Mouse (Mus musculus): ENCODE data around the gene Nmnat1.
"Not testable (repeated sequence)": the region's sequence is repeated elsewhere in the genome, so short reads cannot be mapped to it uniquely, and the experiment has no call there.

Gene Nmnat1

GRCm38 (mm10) chr4:149489415-149490240 is 4.6 kb upstream of the Nmnat1 start:
- DNase-seq (ENCODE audit: low read depth, low spot score) = no peak

GRCm38 (mm10) chr4:149487729-149488128 is 2.7 kb upstream of the Nmnat1 start:
- DNase-seq (ENCODE audit: low read depth, low spot score) = no peak

GRCm38 (mm10) chr4:149485825-149486206 is 814 bp upstream of the Nmnat1 start:
- peak; percentile 36 for DNase-seq (ENCODE audit: low read depth, low spot score)

GRCm38 (mm10) chr4:149484566-149484965 is 436 bp downstream of the Nmnat1 start:
- DNase-seq (ENCODE audit: low read depth, low spot score) = no peak

- DNase-seq (ENCODE audit: low read depth, low spot score) = no peak
Measured at GRCm38 (mm10) chr4:149477078-149477477, 7.9 kb downstream of the Nmnat1 start, which contains the start of gene Tmem274. Gene Tmem274, plus strand, starts transcription at chr4:149477378.

- DNase-seq (ENCODE audit: low read depth, low spot score) = no peak
Measured at GRCm38 (mm10) chr4:149475096-149475495, 9.9 kb downstream of the Nmnat1 start.

GRCm38 (mm10) chr4:149469557-149469956 is 15.4 kb downstream of the Nmnat1 start:
- no peak for DNase-seq (ENCODE audit: low read depth, low spot score)

GRCm38 (mm10) chr4:149463435-149463950 is 21.5 kb downstream of the Nmnat1 start:
- DNase-seq (ENCODE audit: low read depth, low spot score) = peak; percentile 79

- no peak for DNase-seq (ENCODE audit: low read depth, low spot score)
Measured at GRCm38 (mm10) chr4:149462305-149462971, 22.6 kb downstream of the Nmnat1 start.

GRCm38 (mm10) chr4:149461579-149462304 is 23.3 kb downstream of the Nmnat1 start:
- no peak for DNase-seq (ENCODE audit: low read depth, low spot score)

- DNase-seq (ENCODE audit: low read depth, low spot score) = peak; percentile 26
Measured at GRCm38 (mm10) chr4:149460475-149460874, 24.5 kb downstream of the Nmnat1 start.

- no peak for DNase-seq (ENCODE audit: low read depth, low spot score)
Measured at GRCm38 (mm10) chr4:149459425-149459824, 25.6 kb downstream of the Nmnat1 start.

GRCm38 (mm10) chr4:149458526-149458925 is 26.5 kb downstream of the Nmnat1 start:
- no peak for DNase-seq (ENCODE audit: low read depth, low spot score)

- no peak for DNase-seq (ENCODE audit: low read depth, low spot score)
Measured at GRCm38 (mm10) chr4:149457831-149458430, 27.1 kb downstream of the Nmnat1 start.

- DNase-seq (ENCODE audit: low read depth, low spot score) = not testable (repeated sequence)
Measured at GRCm38 (mm10) chr4:149457163-149457562, 27.8 kb downstream of the Nmnat1 start.

GRCm38 (mm10) chr4:149454879-149455278 is 30.1 kb downstream of the Nmnat1 start, which contains the start of gene Rbp7:
Gene Rbp7, minus strand, starts transcription at chr4:149454978.
- DNase-seq (ENCODE audit: low read depth, low spot score) = peak; percentile 10

- DNase-seq (ENCODE audit: low read depth, low spot score) = no peak
Measured at GRCm38 (mm10) chr4:149454263-149454662, 30.7 kb downstream of the Nmnat1 start.

GRCm38 (mm10) chr4:149453656-149454055 is 31.3 kb downstream of the Nmnat1 start:
- DNase-seq (ENCODE audit: low read depth, low spot score) = peak; percentile 85

GRCm38 (mm10) chr4:149450636-149451035 is 34.4 kb downstream of the Nmnat1 start:
- DNase-seq (ENCODE audit: low read depth, low spot score) = peak; percentile 62

- DNase-seq (ENCODE audit: low read depth, low spot score) = peak; percentile 72
Measured at GRCm38 (mm10) chr4:149446309-149446708, 38.7 kb downstream of the Nmnat1 start.

GRCm38 (mm10) chr4:149445868-149446267 is 39.1 kb downstream of the Nmnat1 start:
- DNase-seq (ENCODE audit: low read depth, low spot score) = peak; percentile 87
